Mouse (Mus musculus) testis, adult 2 months (tissue): ENCODE measurements around the gene Birc6.

Experiments
- CTCF ChIP-seq: fragments of 200-500 bp; IDR thresholded peaks from 2 replicates; pipeline ENCODE4 v1.5.1; 2012; ENCODE audit warnings: low read depth, mild to moderate bottlenecking, inconsistent platforms, low read length, moderate library complexity; ENCODE audit not compliant: control insufficient read depth, insufficient read depth, insufficient replicate concordance
- POLR2A ChIP-seq: fragments of 200-500 bp; IDR thresholded peaks from 2 replicates; pipeline ENCODE4 v1.6.1; 2012; ENCODE audit warnings: low read depth, mild to moderate bottlenecking, inconsistent platforms, low read length, moderate library complexity; ENCODE audit not compliant: control insufficient read depth

GRCm38 (mm10) chr17:74500204-74500603, 27.9 kb upstream of the Birc6 start:
- TF ChIP-seq CTCF (no peak), POLR2A (no peak)
